Mouse (Mus musculus) A20 (cell line): Measurements from ENCODE around the gene Ipo4.

Experiments used
- DNase-seq: peaks from one replicate; pipeline ENCODE4 v3.0.0-alpha.2; 2011; ENCODE audit warnings: low read depth, low spot score

The Ipo4 gene

GRCm38 (mm10) chr14:55590748-55591330 is 44.9 kb downstream of the Ipo4 start, which contains the start of gene Psme2:
Gene Psme2 (minus strand): TSS chr14:55591113.
- peak; percentile 95 for DNase-seq

GRCm38 (mm10) chr14:55589771-55590448 is 45.8 kb downstream of the Ipo4 start:
- peak; percentile 75 for DNase-seq

- no peak for DNase-seq
Observed at GRCm38 (mm10) chr14:55589271-55589670, 46.5 kb downstream of the Ipo4 start.

- DNase-seq: peak; percentile 33
Observed at GRCm38 (mm10) chr14:55586149-55586548, 49.6 kb downstream of the Ipo4 start.

- no peak for DNase-seq
Observed at GRCm38 (mm10) chr14:55585566-55585960, 50.2 kb downstream of the Ipo4 start.

GRCm38 (mm10) chr14:55584702-55585565 is 50.8 kb downstream of the Ipo4 start, which contains the start of gene Emc9:
Gene Emc9 (minus strand): TSS chr14:55585302.
- DNase-seq: peak; percentile 91

- peak; percentile 35 for DNase-seq
Observed at GRCm38 (mm10) chr14:55584303-55584701, 51.5 kb downstream of the Ipo4 start.

GRCm38 (mm10) chr14:55581981-55582681 is 53.6 kb downstream of the Ipo4 start:
- DNase-seq: peak; percentile 47

- DNase-seq: no peak
Observed at GRCm38 (mm10) chr14:55580731-55581130, 55.0 kb downstream of the Ipo4 start.

- DNase-seq: no peak
Observed at GRCm38 (mm10) chr14:55579511-55580496, 56.0 kb downstream of the Ipo4 start.

- peak; percentile 82 for DNase-seq
Observed at GRCm38 (mm10) chr14:55578668-55579269, 57.0 kb downstream of the Ipo4 start.

GRCm38 (mm10) chr14:55577871-55578667 is 57.7 kb downstream of the Ipo4 start, which contains the start of gene Psme1:
Gene Psme1 (plus strand): TSS chr14:55578123.
- peak; percentile 92 for DNase-seq

- DNase-seq: no peak
Observed at GRCm38 (mm10) chr14:55576376-55576775, 59.4 kb downstream of the Ipo4 start.

- DNase-seq: no peak
Observed at GRCm38 (mm10) chr14:55575711-55576110, 60.0 kb downstream of the Ipo4 start.
